Mouse (Mus musculus): Measurements from ENCODE around the gene Wdr17.

DNA sequence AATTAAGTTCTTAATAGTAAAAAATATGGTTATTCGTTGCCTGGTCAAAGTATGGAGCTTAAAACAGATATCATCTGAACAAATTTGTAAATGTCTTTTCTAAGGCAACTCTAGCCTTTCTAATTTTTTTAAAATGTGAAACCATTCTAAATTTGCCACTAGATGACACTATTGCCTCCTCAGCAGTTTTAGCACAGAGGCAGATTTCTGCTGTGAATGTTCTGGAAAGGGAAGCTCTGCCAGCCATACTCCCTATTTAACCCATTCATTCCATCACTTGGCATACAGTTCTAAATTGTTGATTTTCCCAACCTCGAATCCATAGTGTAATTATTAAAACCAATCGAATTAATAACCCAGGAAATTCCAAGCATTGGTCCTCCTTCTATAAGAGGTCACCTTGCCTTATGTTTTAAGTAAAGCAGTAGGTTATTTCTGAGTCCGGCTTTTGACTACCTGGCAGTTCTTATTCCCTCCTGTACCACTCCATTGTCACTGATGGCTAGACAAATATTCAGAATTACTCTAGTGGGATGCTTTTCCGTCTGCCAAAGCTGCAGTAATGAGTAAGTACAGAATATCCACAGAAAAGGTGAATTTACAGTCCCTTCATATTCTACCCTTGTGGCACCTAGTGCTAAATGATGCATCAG lies 150.2 kb downstream of the Wdr17 start:
- TF ChIP-seq CTCF (conservative IDR thresholded peaks at IDR 0.05; ENCODE audit: low read length) (no peak; the same call in 1 of the 2 replicates), NANOG (IDR thresholded peaks at IDR 0.05; ENCODE audit: borderline replicate concordance, low read length) (no peak)
